Mouse (Mus musculus): ENCODE results near the gene Ap3b2.

The Ap3b2 gene

GRCm38 (mm10) chr7:81476833-81477232, 16.9 kb downstream of the Ap3b2 start:
- DNase-seq (ENCODE audit: low spot score in 2 of 2) = no peak

GRCm38 (mm10) chr7:81475221-81475620, 18.5 kb downstream of the Ap3b2 start:
- DNase-seq (ENCODE audit: low spot score in 2 of 2) = peak in 1 of 2 experiments; percentile 53

- DNase-seq (ENCODE audit: low spot score in 2 of 2) = no peak
These were observed 28.7 kb downstream of the Ap3b2 start for GRCm38 (mm10) chr7:81464906-81465450.

- no peak for DNase-seq (ENCODE audit: low spot score in 2 of 2)
These were observed 29.6 kb downstream of the Ap3b2 start for GRCm38 (mm10) chr7:81464116-81464515.

- no peak for DNase-seq (ENCODE audit: low spot score in 2 of 2)
These were observed 30.9 kb downstream of the Ap3b2 start for GRCm38 (mm10) chr7:81462815-81463214.

GRCm38 (mm10) chr7:81455155-81455651, 38.5 kb downstream of the Ap3b2 start, which contains the start of gene Cpeb1:
Cpeb1 (minus strand) TSS chr7:81455465.
- peak; percentile 65 to 67 for DNase-seq (ENCODE audit: low spot score in 2 of 2)

GRCm38 (mm10) chr7:81454331-81455039, 39.2 kb downstream of the Ap3b2 start:
- peak; percentile 59 to 62 for DNase-seq (ENCODE audit: low spot score in 2 of 2)

GRCm38 (mm10) chr7:81453443-81454274, 40.1 kb downstream of the Ap3b2 start:
- DNase-seq (ENCODE audit: low spot score in 2 of 2) = no peak

GRCm38 (mm10) chr7:81452971-81453441, 40.7 kb downstream of the Ap3b2 start:
- DNase-seq (ENCODE audit: low spot score in 2 of 2) = no peak
